Mouse (Mus musculus): Measurements from ENCODE around the gene Actn4.

GRCm38 (mm10) chr7:28926172-28926571 lies 36.0 kb downstream of the Actn4 start:
- TF ChIP-seq CTCF (IDR thresholded peaks at IDR 0.05; ENCODE audit: borderline replicate concordance, extremely low read depth, insufficient read depth, insufficient read length) (no peak), POLR2A (IDR thresholded peaks at IDR 0.05; ENCODE audit: borderline replicate concordance, extremely low read depth, insufficient read depth, insufficient read length, poor library complexity, severe bottlenecking) (no peak)
